Mouse (Mus musculus): ENCODE results near the gene Olfr18. TPM values are rescaled to one million over a fixed set of nuclear protein-coding genes. Genes with fewer than 3 reads are reported as not detected.

Olfr18 gene
- polyA plus RNA-seq (2012; rRNA removed), result not detected in 2 replicates

DNA sequence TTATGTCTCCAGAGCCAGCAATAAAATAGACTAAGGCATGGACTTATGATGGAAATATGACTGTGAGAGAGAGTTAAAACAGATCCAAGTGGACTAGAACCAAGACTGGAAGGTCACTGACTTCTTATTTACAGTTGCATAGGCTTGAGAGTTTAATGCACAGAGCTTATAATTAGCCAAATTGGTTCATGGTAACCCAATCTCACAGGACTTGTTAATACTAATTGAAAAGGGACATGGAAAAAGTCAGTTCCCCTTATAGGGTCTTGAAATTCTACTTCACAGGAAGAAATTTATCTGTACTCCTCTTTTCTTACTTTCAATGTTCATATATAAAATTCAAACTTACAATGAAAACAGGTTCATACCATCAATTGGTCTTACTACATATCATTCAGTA is at the start of gene Olfr18:
Gene Olfr18 (minus strand): TSS at position 101 of the 400 bp plus-strand sequence.

DNA sequence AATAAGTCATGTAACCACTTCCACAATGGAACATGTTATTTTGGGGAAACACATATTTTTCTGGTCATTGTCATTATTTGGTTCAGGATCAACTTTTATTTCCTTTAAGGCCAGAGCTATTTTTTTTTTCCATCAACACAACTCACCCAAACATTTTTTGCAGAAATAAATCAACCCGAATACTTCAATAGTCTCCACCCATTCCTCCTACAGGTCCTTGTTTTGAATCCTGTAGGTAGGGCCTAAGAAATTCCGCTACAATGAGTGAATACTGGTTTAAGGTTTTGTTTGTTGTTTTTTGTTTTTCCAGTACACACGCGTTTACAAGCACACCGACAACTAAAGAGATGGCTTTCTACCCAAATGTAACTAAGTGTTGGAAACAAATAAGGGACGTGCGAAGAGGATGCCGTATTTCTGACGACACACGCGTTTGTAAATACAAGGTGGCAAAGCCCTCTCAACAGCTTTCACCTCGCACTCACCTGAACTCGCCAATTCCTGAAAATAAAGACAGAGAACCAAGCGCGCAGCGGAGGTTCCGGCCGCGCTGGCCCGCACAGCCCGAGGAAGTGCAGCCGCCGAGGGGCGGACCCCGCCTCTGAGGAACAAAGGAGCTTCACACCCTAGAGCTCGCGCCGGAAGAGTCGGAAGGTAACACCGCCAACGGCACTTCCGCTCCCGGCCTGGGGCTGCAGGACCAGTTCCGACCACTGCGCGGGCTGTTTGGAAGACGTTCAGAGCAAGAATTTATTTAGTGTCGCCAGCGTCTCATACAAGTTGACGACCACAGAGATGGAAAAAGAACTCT is 48.8 kb upstream of the Olfr18 start, which contains the start of gene Zfp560:
Gene Zfp560 (minus strand): TSS at position 646 of the 811 bp plus-strand sequence.

DNA sequence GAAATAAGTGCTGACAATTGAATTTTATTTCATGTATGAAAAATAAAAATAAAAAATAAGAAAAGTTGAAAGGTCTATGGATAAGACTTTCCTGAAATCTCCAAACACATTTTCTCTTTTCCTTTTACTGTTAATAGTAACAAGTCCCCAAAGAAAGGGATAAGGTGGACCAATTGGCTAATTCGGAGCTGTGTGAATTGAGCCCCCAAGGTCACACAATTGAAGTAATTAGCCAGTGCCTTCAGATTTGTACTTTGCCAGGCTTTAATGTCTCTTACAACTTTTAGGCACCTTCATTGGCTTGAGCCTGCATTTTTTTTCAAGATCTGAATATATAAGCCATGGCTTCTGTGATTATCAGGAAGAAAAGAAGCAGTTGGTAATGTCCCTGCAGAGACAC is 37.7 kb downstream of the Olfr18 start, which contains the start of gene Olfr873:
Gene Olfr873 (plus strand): TSS at position 301 of the 400 bp plus-strand sequence.

DNA sequence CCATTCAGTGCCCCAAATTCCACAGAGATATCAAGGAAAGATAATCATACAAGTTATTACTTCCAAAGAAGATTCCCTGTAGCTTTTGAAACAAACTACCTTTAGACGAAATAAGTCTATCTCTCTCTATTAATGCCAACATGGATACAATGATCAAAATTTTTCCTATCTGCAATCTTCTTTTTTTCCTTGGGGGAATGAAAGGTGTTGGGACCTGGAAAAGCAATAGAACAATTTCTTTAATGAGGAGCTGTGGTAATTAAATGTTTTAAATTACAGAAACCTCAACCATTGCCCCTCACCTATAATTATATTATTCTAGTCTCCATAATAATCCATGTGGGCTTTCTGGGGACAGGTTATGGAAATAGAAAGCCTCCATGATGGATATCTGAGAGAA is 53.8 kb downstream of the Olfr18 start, which contains the start of gene Olfr39:
Gene Olfr39 (plus strand): TSS at position 301 of the 400 bp plus-strand sequence.

Other genes with a start within 250 kb of the Olfr18 start
- not detected in 2 replicates for gene Olfr868, start 237.5 kb downstream of the Olfr18 start, polyA plus RNA-seq (2012; rRNA removed)
- gene Olfr869, start 207.1 kb downstream of the Olfr18 start, polyA plus RNA-seq (2012; rRNA removed), result not detected in 2 replicates
- not detected in 2 replicates for gene Olfr870, start 162.0 kb downstream of the Olfr18 start, polyA plus RNA-seq (2012; rRNA removed)
- not detected in 2 replicates for gene Olfr871, start 123.9 kb downstream of the Olfr18 start, polyA plus RNA-seq (2012; rRNA removed)
- not detected in 2 replicates for gene Olfr872, start 99.0 kb downstream of the Olfr18 start, polyA plus RNA-seq (2012; rRNA removed)
- gene Olfr39, start 53.7 kb downstream of the Olfr18 start, polyA plus RNA-seq (2012; rRNA removed), result not detected in 2 replicates
- not detected in 2 replicates for gene Olfr873, start 37.6 kb downstream of the Olfr18 start, polyA plus RNA-seq (2012; rRNA removed)
- gene Zfp560, start 49.1 kb upstream of the Olfr18 start, polyA plus RNA-seq (2012; rRNA removed), result 4.4 and 4.8 TPM in 2 replicates
- 1.7 and 1.8 TPM in 2 replicates for gene Zfp26, start 124.1 kb upstream of the Olfr18 start, polyA plus RNA-seq (2012; rRNA removed)
- 3.8 and 4.0 TPM in 2 replicates for gene Zfp426, start 156.7 kb upstream of the Olfr18 start, polyA plus RNA-seq (2012; rRNA removed)
- 4.6 and 4.7 TPM in 2 replicates for gene Zfp266, start 185.3 kb upstream of the Olfr18 start, polyA plus RNA-seq (2012; rRNA removed)
- gene Zfp846, start 245.2 kb upstream of the Olfr18 start, polyA plus RNA-seq (2012; rRNA removed), result 1.7 and 1.8 TPM in 2 replicates

Data from liver, embryonic 18 days (tissue).